10 mouse cellular contexts compared by ENCODE assay signal in genomic region chr7:126781661-126782370, GRCm38 (mm10). TPM values are rescaled to one million over a fixed set of nuclear protein-coding genes. Genes with fewer than 3 reads are reported as not detected.
A peak's percentile ranks its signal among the peaks of the same experiment; 100 is the strongest.
DNase-seq lines count a peak whose midpoint lies in the region; ATAC-seq and TF ChIP-seq lines count a peak whose summit lies in the region.
"Had no signal": no experiment of that assay in that cellular context is flagged by ENCODE, and none has a peak within 500 bp of the region (broad histone marks: within the 10 kb centered on the region; RNA-seq: fewer than 3 reads in every experiment).

No protein-coding gene starts in this region.

- ATAC-seq in embryonic facial prominence, embryonic 11.5 days (replicated peaks; ENCODE audit: insufficient number of reproducible peaks, low FRiP score, low TSS enrichment, low read depth), result no peak
- no peak for ATAC-seq in hindbrain, embryonic 14.5 days (ENCODE audit: low FRiP score)
- no peak for ATAC-seq in midbrain, embryonic 12.5 days (ENCODE audit: low FRiP score, low read depth)

- H3K9me3 ChIP-seq in embryonic facial prominence, embryonic 11.5 days (replicated peaks; ENCODE audit: control insufficient read depth, low read length), result no peaks in the 10 kb centered on the region
- H3K9me3 ChIP-seq in hindbrain, embryonic 14.5 days (ENCODE audit: control insufficient read depth, low read length), result no peaks in the 10 kb centered on the region
- no peaks in the 10 kb centered on the region for H3K9me3 ChIP-seq in midbrain, embryonic 12.5 days

- no peak overlapping the region for H3K4me3 ChIP-seq in heart, adult 2 months
- peak overlapping the region; percentile 3; the same call in 1 of the 2 replicates for H3K4me3 ChIP-seq in embryonic facial prominence, embryonic 11.5 days (ENCODE audit: low read depth, low read length)
- H3K4me3 ChIP-seq in hindbrain, embryonic 14.5 days (replicated peaks; ENCODE audit: low read length), result no peak overlapping the region
- H3K4me3 ChIP-seq in midbrain, embryonic 12.5 days, result no peak overlapping the region
- no peak overlapping the region for H3K4me3 ChIP-seq in kidney, adult 2 months (ENCODE audit: insufficient read depth, low read depth, low read length)

- no peak for TF ChIP-seq POLR2A in heart, adult 2 months (IDR thresholded peaks at IDR 0.05; ENCODE audit: insufficient read depth, low read depth, low read length)
- no peak for TF ChIP-seq POLR2A in kidney, adult 2 months (IDR thresholded peaks at IDR 0.05; ENCODE audit: low read depth, low read length)

- intact Hi-C loops in heart, adult 2 months (cut with DNase I), result loop anchor here (2.0 to 5.0 kb wide), 2 partner anchors 17 to 80 kb away; partner anchors contain the start of genes Hirip3 and Ino80e
- intact Hi-C loops in left cerebral cortex, postnatal 25 days (cut with DNase I), result no loop called here

- H3K27ac ChIP-seq in heart, adult 2 months, result peak overlapping the region; percentile 36; the same call in 1 of the 2 replicates
- no peak overlapping the region for H3K27ac ChIP-seq in embryonic facial prominence, embryonic 11.5 days (replicated peaks; ENCODE audit: low read depth, low read length)
- no peak overlapping the region for H3K27ac ChIP-seq in hindbrain, embryonic 14.5 days
- H3K27ac ChIP-seq in midbrain, embryonic 12.5 days (replicated peaks), result no peak overlapping the region
- H3K27ac ChIP-seq in kidney, adult 2 months (ENCODE audit: insufficient read depth, low read depth, low read length), result no peak overlapping the region

- 57% methylated on average over 11 of the region's 11 CpGs for WGBS in heart, adult 2 months
- WGBS in embryonic facial prominence, embryonic 11.5 days, result 36% methylated on average over 11 of the region's 11 CpGs
- 39% methylated on average over 11 of the region's 11 CpGs for WGBS in hindbrain, embryonic 14.5 days
- WGBS in midbrain, embryonic 12.5 days, result 41% methylated on average over 11 of the region's 11 CpGs
- 47% methylated on average over 11 of the region's 11 CpGs for WGBS in kidney, adult 2 months

- no peak for DNase-seq in heart, adult 2 months
- DNase-seq in heart, adult 18-20 months, result no peak
- DNase-seq in embryonic facial prominence, embryonic 11.5 days (ENCODE audit: low spot score), result no peak
- DNase-seq in hindbrain, embryonic 14.5 days (ENCODE audit: low spot score), result no peak
- no peak for DNase-seq in left cerebral cortex, postnatal 25 days (ENCODE audit: low spot score in 2 of 2)
- DNase-seq in adrenal gland, postnatal 14 days, result no peak
- no peak for DNase-seq in kidney, adult 2 months

- no peak for TF ChIP-seq CTCF in heart, adult 2 months (IDR thresholded peaks at IDR 0.05)
- no peak for TF ChIP-seq CTCF in kidney, adult 2 months (conservative IDR thresholded peaks at IDR 0.05; ENCODE audit: insufficient read depth, insufficient read length, low read depth, low read length)

- no peak overlapping the region for H3K9ac ChIP-seq in heart, adult 2 months (ENCODE audit: low read depth, low read length)
- H3K9ac ChIP-seq in embryonic facial prominence, embryonic 11.5 days (replicated peaks; ENCODE audit: low read length), result no peak overlapping the region; the same call in none of the 2 replicates
- peak overlapping the region; percentile 66; the same call in 1 of the 2 replicates for H3K9ac ChIP-seq in hindbrain, embryonic 14.5 days
- H3K9ac ChIP-seq in midbrain, embryonic 12.5 days (replicated peaks), result peak overlapping the region; percentile 53; the same call in 1 of the 2 replicates

- peak overlapping the region; percentile 79; the same call in 1 of the 2 replicates for H3K4me2 ChIP-seq in embryonic facial prominence, embryonic 11.5 days (ENCODE audit: low read depth, low read length)
- peak overlapping the region; percentile 99; the same call in 1 of the 2 replicates for H3K4me2 ChIP-seq in hindbrain, embryonic 14.5 days (replicated peaks)
- H3K4me2 ChIP-seq in midbrain, embryonic 12.5 days (replicated peaks), result peak overlapping the region; percentile 87

- H3K4me1 ChIP-seq in heart, adult 2 months (ENCODE audit: control insufficient read depth, insufficient read depth, low read length), result peaks cover 11% of the 10 kb centered on the region
- H3K4me1 ChIP-seq in embryonic facial prominence, embryonic 11.5 days (ENCODE audit: control insufficient read depth, insufficient read depth, low read length), result peaks cover 7% of the 10 kb centered on the region
- H3K4me1 ChIP-seq in hindbrain, embryonic 14.5 days (replicated peaks; ENCODE audit: control insufficient read depth, insufficient read depth, low read length), result peaks cover 20% of the 10 kb centered on the region
- peaks cover 35% of the 10 kb centered on the region for H3K4me1 ChIP-seq in midbrain, embryonic 12.5 days
- H3K4me1 ChIP-seq in kidney, adult 2 months (ENCODE audit: control insufficient read depth, insufficient read depth, low read length), result peaks cover 11% of the 10 kb centered on the region; the same call in 1 of the 2 replicates

- H3K79me2 ChIP-seq in heart, adult 2 months (replicated peaks; ENCODE audit: control insufficient read depth, insufficient read depth, low read length), result peaks cover 5% of the 10 kb centered on the region

- H3K27me3 ChIP-seq in heart, adult 2 months (ENCODE audit: control insufficient read depth, insufficient read depth, low read length), result no peaks in the 10 kb centered on the region
- no peaks in the 10 kb centered on the region for H3K27me3 ChIP-seq in embryonic facial prominence, embryonic 11.5 days (ENCODE audit: control insufficient read depth, insufficient read depth, low read length)
- H3K27me3 ChIP-seq in hindbrain, embryonic 14.5 days (ENCODE audit: control insufficient read depth, insufficient read depth, low read length), result no peaks in the 10 kb centered on the region
- no peaks in the 10 kb centered on the region for H3K27me3 ChIP-seq in midbrain, embryonic 12.5 days
- no peaks in the 10 kb centered on the region for H3K27me3 ChIP-seq in kidney, adult 2 months (replicated peaks; ENCODE audit: control insufficient read depth, insufficient read depth, low read length)

- no peak for TF ChIP-seq EP300 in heart, adult 2 months (IDR thresholded peaks at IDR 0.05; ENCODE audit: insufficient read depth, low read depth, low read length)

- H3K36me3 ChIP-seq in heart, adult 2 months (ENCODE audit: control insufficient read depth, insufficient read depth, low read length), result peaks cover 5% of the 10 kb centered on the region
- H3K36me3 ChIP-seq in embryonic facial prominence, embryonic 11.5 days (replicated peaks; ENCODE audit: control insufficient read depth, insufficient read depth, low read depth, low read length), result peaks cover 6% of the 10 kb centered on the region
- peaks cover 41% of the 10 kb centered on the region for H3K36me3 ChIP-seq in hindbrain, embryonic 14.5 days (replicated peaks; ENCODE audit: control insufficient read depth, insufficient read depth)
- H3K36me3 ChIP-seq in midbrain, embryonic 12.5 days, result peaks cover 33% of the 10 kb centered on the region
- H3K36me3 ChIP-seq in kidney, adult 2 months (ENCODE audit: control insufficient read depth, insufficient read depth, low read length), result no peaks in the 10 kb centered on the region; the same call in 1 of the 2 replicates

RNA-seq across cellular contexts. Expression of gene Tbx6, which starts 0.5 kb away (rescaled TPM):
- under 1 TPM; 0.44 to 0.66 TPM for total RNA-seq in heart, adult 2 months (2021)
- polyA plus RNA-seq in heart, adult 2 months (2012; rRNA removed), result 2.3 and 2.9 TPM in 2 replicates
- under 1 TPM; 0.27 to 0.64 TPM for total RNA-seq in heart, adult 18-20 months (2021)
- polyA plus RNA-seq in embryonic facial prominence, embryonic 11.5 days (2014; fragmentation: Nextera tagmentation; extraction: Ambion mirVana), result 0.18 and 0.27 TPM in 2 replicates
- polyA plus RNA-seq in hindbrain, embryonic 14.5 days (2014; fragmentation: Nextera tagmentation; extraction: Ambion mirVana), result 0.21 and 0.26 TPM in 2 replicates
- polyA plus RNA-seq in midbrain, embryonic 12.5 days (2016; fragmentation: Nextera tagmentation; extraction: Ambion mirVana), result 0.64 and 0.65 TPM in 2 replicates
- under 1 TPM in 1 of 2 experiments, not detected in 1; 0.87 TPM for total RNA-seq in left cerebral cortex, postnatal 25 days (2021)
- total RNA-seq in adrenal gland, postnatal 14 days (2021), result 1.2 and 1.5 TPM in 2 replicates
- polyA plus RNA-seq in kidney, adult 2 months (2012; rRNA removed), result 2.1 and 2.2 TPM in 2 replicates

RNA-seq across cellular contexts. Expression of gene Ypel3, which starts 5.1 kb away (rescaled TPM):
- total RNA-seq in heart, adult 2 months (2021), result 10 to 100 TPM; 60.2 to 89.9 TPM
- polyA plus RNA-seq in heart, adult 2 months (2012; rRNA removed), result 115 and 144 TPM in 2 replicates
- total RNA-seq in heart, adult 18-20 months (2021), result 10 to 100 TPM; 43.4 to 73.3 TPM
- polyA plus RNA-seq in embryonic facial prominence, embryonic 11.5 days (2014; fragmentation: Nextera tagmentation; extraction: Ambion mirVana), result 89.1 and 109 TPM in 2 replicates
- 206 and 218 TPM in 2 replicates for polyA plus RNA-seq in hindbrain, embryonic 14.5 days (2014; fragmentation: Nextera tagmentation; extraction: Ambion mirVana)
- polyA plus RNA-seq in midbrain, embryonic 12.5 days (2016; fragmentation: Nextera tagmentation; extraction: Ambion mirVana), result 125 and 126 TPM in 2 replicates
- total RNA-seq in left cerebral cortex, postnatal 25 days (2021), result 100 to 1,000 TPM; 311 to 316 TPM
- total RNA-seq in adrenal gland, postnatal 14 days (2021), result 129 and 173 TPM in 2 replicates
- polyA plus RNA-seq in kidney, adult 2 months (2012; rRNA removed), result 290 and 371 TPM in 2 replicates

RNA-seq across cellular contexts. Expression of gene Ppp4c, which starts 10.5 kb away (rescaled TPM):
- total RNA-seq in heart, adult 2 months (2021), result 10 to 100 TPM; 31.8 to 31.9 TPM
- polyA plus RNA-seq in heart, adult 2 months (2012; rRNA removed), result 65.6 and 99.5 TPM in 2 replicates
- total RNA-seq in heart, adult 18-20 months (2021), result 10 to 100 TPM; 35.6 to 39.0 TPM
- polyA plus RNA-seq in embryonic facial prominence, embryonic 11.5 days (2014; fragmentation: Nextera tagmentation; extraction: Ambion mirVana), result 374 and 401 TPM in 2 replicates
- polyA plus RNA-seq in hindbrain, embryonic 14.5 days (2014; fragmentation: Nextera tagmentation; extraction: Ambion mirVana), result 177 and 182 TPM in 2 replicates
- polyA plus RNA-seq in midbrain, embryonic 12.5 days (2016; fragmentation: Nextera tagmentation; extraction: Ambion mirVana), result 315 and 323 TPM in 2 replicates
- total RNA-seq in left cerebral cortex, postnatal 25 days (2021), result 10 to 100 TPM; 48.1 to 51.3 TPM
- 94.7 and 109 TPM in 2 replicates for total RNA-seq in adrenal gland, postnatal 14 days (2021)
- polyA plus RNA-seq in kidney, adult 2 months (2012; rRNA removed), result 135 and 145 TPM in 2 replicates

RNA-seq across cellular contexts. Expression of gene Fam57b, which starts 15.7 kb away (rescaled TPM):
- total RNA-seq in heart, adult 2 months (2021), result 1 to 10 TPM; 7.4 to 8.8 TPM
- polyA plus RNA-seq in heart, adult 2 months (2012; rRNA removed), result 9.0 and 12.8 TPM in 2 replicates
- 1 to 10 TPM; 8.4 to 8.6 TPM for total RNA-seq in heart, adult 18-20 months (2021)
- polyA plus RNA-seq in embryonic facial prominence, embryonic 11.5 days (2014; fragmentation: Nextera tagmentation; extraction: Ambion mirVana), result 2.4 and 2.5 TPM in 2 replicates
- polyA plus RNA-seq in hindbrain, embryonic 14.5 days (2014; fragmentation: Nextera tagmentation; extraction: Ambion mirVana), result 53.2 and 54.7 TPM in 2 replicates
- 19.3 and 20.0 TPM in 2 replicates for polyA plus RNA-seq in midbrain, embryonic 12.5 days (2016; fragmentation: Nextera tagmentation; extraction: Ambion mirVana)
- 10 to 100 TPM; 84.6 to 91.9 TPM for total RNA-seq in left cerebral cortex, postnatal 25 days (2021)
- total RNA-seq in adrenal gland, postnatal 14 days (2021), result 32.1 and 32.5 TPM in 2 replicates
- 4.2 and 6.3 TPM in 2 replicates for polyA plus RNA-seq in kidney, adult 2 months (2012; rRNA removed)
- total RNA-seq: monocyte, adult 5-6 weeks had no signal
- polyA plus RNA-seq: erythroblast, embryonic 14.5 days had no signal

RNA-seq across cellular contexts. Expression of gene Gdpd3, which starts 15.7 kb away (rescaled TPM):
- total RNA-seq in heart, adult 2 months (2021), result 1 to 10 TPM; 1.3 TPM
- polyA plus RNA-seq in heart, adult 2 months (2012; rRNA removed), result 4.3 and 75.7 TPM in 2 replicates
- 1 to 10 TPM in 1 of 2 experiments, under 1 TPM in 1; 0.27 to 1.6 TPM for total RNA-seq in heart, adult 18-20 months (2021)
- 0.60 and 1.3 TPM in 2 replicates for polyA plus RNA-seq in embryonic facial prominence, embryonic 11.5 days (2014; fragmentation: Nextera tagmentation; extraction: Ambion mirVana)
- polyA plus RNA-seq in hindbrain, embryonic 14.5 days (2014; fragmentation: Nextera tagmentation; extraction: Ambion mirVana), result 1.0 and 1.8 TPM in 2 replicates
- 2.0 and 2.4 TPM in 2 replicates for polyA plus RNA-seq in midbrain, embryonic 12.5 days (2016; fragmentation: Nextera tagmentation; extraction: Ambion mirVana)
- total RNA-seq in left cerebral cortex, postnatal 25 days (2021), result 1 to 10 TPM; 1.8 to 2.1 TPM
- 3.8 and 5.6 TPM in 2 replicates for total RNA-seq in adrenal gland, postnatal 14 days (2021)
- polyA plus RNA-seq in kidney, adult 2 months (2012; rRNA removed), result 58.2 and 61.4 TPM in 2 replicates

Comparison
In these comparisons a context has a peak if more than half of its experiments do, and no peak if none do; other contexts are left out.
1. H3K9ac ChIP-seq: peak in hindbrain, embryonic 14.5 days (single experiment) and midbrain, embryonic 12.5 days (single experiment); none in heart, adult 2 months (single experiment) and embryonic facial prominence, embryonic 11.5 days (single experiment).
2. Peak in every context shown above with its lines, with median percentiles within 50 percentile points of each other: H3K4me2 ChIP-seq.